Mouse (Mus musculus) liver, postnatal 0 days (tissue): ENCODE measurements at regions not wholly inside any gene's neighbourhood (a gene's known extent, or its start where the extent isn't known, plus 50 kb on each side); places are given as distances from the start of the nearest gene placed in this dataset.

Experiments
- ATAC-seq: fragments of 200-750 bp; cut with Nextera tagmentation; 2 replicates; pipeline ENCODE4 v1.8.0; 2017; ENCODE audit warnings: mild to moderate bottlenecking, moderate library complexity
- DNase-seq: peaks from one replicate; pipeline ENCODE4 v3.0.0-alpha.2; 2016
- H3K27ac ChIP-seq: fragments of 300-500 bp; sonication (generic); 2 replicates; pipeline ENCODE4 v1.5.1; 2014; ENCODE audit warnings: antibody characterized with exemption, moderate library complexity, mild to moderate bottlenecking, low read depth
- H3K27me3 ChIP-seq: fragments of 300-500 bp; sonication (generic); 2 replicates; pipeline ENCODE4 v1.6.1; 2014; ENCODE audit warnings: low read length, control low read depth, mixed read lengths; ENCODE audit not compliant: insufficient read depth
- H3K36me3 ChIP-seq: fragments of 300-500 bp; sonication (generic); replicated peaks from 2 replicates; pipeline ENCODE4 v1.6.1; 2014; ENCODE audit warnings: mild to moderate bottlenecking, control low read depth, low read length, moderate library complexity, mixed read lengths; ENCODE audit not compliant: insufficient read depth
- H3K4me1 ChIP-seq: fragments of 300-500 bp; sonication (generic); 2 replicates; pipeline ENCODE4 v1.6.1; 2014; ENCODE audit warnings: antibody characterized with exemption, mild to moderate bottlenecking, control low read depth; ENCODE audit not compliant: insufficient read depth
- H3K4me2 ChIP-seq: fragments of 300-500 bp; sonication (generic); 2 replicates; pipeline ENCODE4 v1.6.1; 2014; ENCODE audit warnings: low read depth, mild to moderate bottlenecking, low read length, moderate library complexity, mixed read lengths
- H3K4me3 ChIP-seq: fragments of 300-500 bp; sonication (generic); 2 replicates; pipeline ENCODE4 v1.5.1; 2014; ENCODE audit warnings: low read depth, low read length
- H3K9ac ChIP-seq: fragments of 300-500 bp; sonication (generic); replicated peaks from 2 replicates; pipeline ENCODE4 v1.6.1; 2014; ENCODE audit warnings: mild to moderate bottlenecking, moderate library complexity
- H3K9me3 ChIP-seq: fragments of 300-500 bp; sonication (generic); 2 replicates; pipeline ENCODE4 v1.6.1; 2016; ENCODE audit warnings: mild to moderate bottlenecking, control low read depth, low read length, mixed read lengths
- CTCF ChIP-seq: sonication (generic); IDR thresholded peaks from 2 replicates; pipeline ENCODE4 v1.5.1; 2016; ENCODE audit warnings: antibody characterized with exemption, low read depth
- EP300 ChIP-seq: IDR thresholded peaks from 2 replicates; pipeline ENCODE4 v1.6.1; 2016; ENCODE audit warnings: antibody characterized with exemption, low read depth, mild to moderate bottlenecking
- WGBS: fragments of 180-500 bp; shearing (Covaris S2); extraction: QIAGEN DNeasy Blood & Tissue Kit; methylation state at CpG from one replicate; pipeline ENCODE4 v1.1.7; 2014; ENCODE audit not compliant: insufficient replicate concordance; 5-methylcytosine and 5-hydroxymethylcytosine counted together

GRCm38 (mm10) chr4:95203577-95203976 lies 151.6 kb upstream of the Jun start:
- Histone ChIP-seq H3K27me3 (no peaks in the 10 kb centered on the region), H3K27ac (no peak overlapping the region), H3K36me3 (no peaks in the 10 kb centered on the region), H3K9me3 (no peaks in the 10 kb centered on the region), H3K4me3 (no peak overlapping the region), H3K4me1 (no peaks in the 10 kb centered on the region), H3K4me2 (no peak overlapping the region), H3K9ac (no peak overlapping the region)
- ATAC-seq = no peak
- no peak for DNase-seq
- no peak for TF ChIP-seq CTCF
- TF ChIP-seq EP300 = no peak

DNA sequence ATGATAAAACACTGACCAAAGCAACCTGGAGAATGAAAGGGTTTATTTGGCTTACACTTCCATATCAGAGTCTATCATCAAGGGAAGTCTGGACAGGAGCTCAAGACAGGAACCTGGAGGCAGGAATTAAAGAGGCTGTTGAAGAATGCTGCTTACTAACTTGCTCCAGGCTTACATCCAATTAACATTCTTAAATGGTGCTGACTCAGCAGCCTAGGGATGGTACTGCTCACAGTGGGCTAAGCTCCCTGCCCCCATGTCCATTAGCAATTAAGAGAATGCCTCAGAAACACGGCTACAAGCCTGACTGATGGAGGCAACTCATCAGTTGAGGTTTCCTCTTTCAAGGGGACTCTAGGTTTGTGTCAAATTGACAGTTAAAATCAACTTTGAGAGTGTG lies 153.3 kb upstream of the Jun start:
- Histone ChIP-seq H3K27me3 (no peaks in the 10 kb centered on the region), H3K9ac (no peak overlapping the region), H3K36me3 (no peaks in the 10 kb centered on the region), H3K9me3 (no peaks in the 10 kb centered on the region), H3K4me2 (no peak overlapping the region), H3K4me3 (no peak overlapping the region), H3K4me1 (no peaks in the 10 kb centered on the region), H3K27ac (no peak overlapping the region)
- DNase-seq (no peak), ATAC-seq (no peak)
- WGBS = 47% methylated on average over 1 of the region's 1 CpGs
- no peak for TF ChIP-seq EP300
- TF ChIP-seq CTCF = no peak

DNA sequence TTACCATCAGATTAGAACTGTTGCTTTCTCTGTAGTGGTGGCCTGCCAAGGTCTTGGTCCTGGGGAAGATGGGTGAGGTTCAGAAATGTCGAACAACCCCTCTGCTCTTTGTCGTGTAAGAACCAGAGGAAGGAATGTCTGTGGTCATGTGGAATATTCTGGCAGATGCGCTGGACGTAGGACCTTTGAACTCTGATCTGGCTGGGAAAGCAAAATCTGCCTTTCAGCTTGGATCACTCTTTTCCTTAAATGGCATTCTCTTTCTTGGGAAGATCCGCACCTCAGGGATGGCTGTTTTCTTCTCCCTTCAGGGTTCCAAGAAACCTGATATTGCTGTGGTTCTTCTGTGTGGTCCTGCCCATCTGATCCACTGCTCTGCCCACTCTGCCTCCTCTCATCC lies 155.8 kb upstream of the Jun start:
- WGBS = 67% methylated on average over 5 of the region's 5 CpGs

GRCm38 (mm10) chr4:95208827-95209226 lies 156.8 kb upstream of the Jun start:
- H3K4me3 ChIP-seq = no peak overlapping the region
- ATAC-seq = no peak
- peaks cover 10% of the 10 kb centered on the region for H3K4me1 ChIP-seq
- no peak overlapping the region for H3K4me2 ChIP-seq
- no peak overlapping the region for H3K27ac ChIP-seq
- no peaks in the 10 kb centered on the region for H3K27me3 ChIP-seq
- H3K9me3 ChIP-seq = no peaks in the 10 kb centered on the region
- TF ChIP-seq CTCF (no peak), EP300 (no peak)
- no peak for DNase-seq
- no peaks in the 10 kb centered on the region for H3K36me3 ChIP-seq
- WGBS = 76% methylated on average over 7 of the region's 7 CpGs
- no peak overlapping the region for H3K9ac ChIP-seq

More for the DNA sequence above, 155.8 kb upstream of the Jun start:
- Histone ChIP-seq H3K4me1 (peaks cover 4% of the 10 kb centered on the region), H3K4me3 (no peak overlapping the region), H3K9ac (no peak overlapping the region), H3K36me3 (no peaks in the 10 kb centered on the region), H3K4me2 (no peak overlapping the region), H3K27ac (no peak overlapping the region), H3K9me3 (no peaks in the 10 kb centered on the region), H3K27me3 (no peaks in the 10 kb centered on the region)
- ATAC-seq (no peak), DNase-seq (no peak)
- TF ChIP-seq CTCF = no peak
- TF ChIP-seq EP300 = no peak

GRCm38 (mm10) chr4:95209322-95210119 lies 157.5 kb upstream of the Jun start:
- Histone ChIP-seq H3K36me3 (no peaks in the 10 kb centered on the region), H3K4me3 (no peak overlapping the region), H3K9ac (no peak overlapping the region), H3K9me3 (no peaks in the 10 kb centered on the region), H3K27ac (0 out of 2 replicates have a peak overlapping the region, but pooled peaks have one; percentile 40), H3K27me3 (no peaks in the 10 kb centered on the region), H3K4me2 (no peak overlapping the region), H3K4me1 (peaks cover 10% of the 10 kb centered on the region)
- no peak for TF ChIP-seq CTCF
- DNase-seq = no peak
- WGBS = 69% methylated on average over 3 of the region's 3 CpGs
- ATAC-seq = no peak

- WGBS = 67% methylated on average over 2 of the region's 2 CpGs
- H3K27me3 ChIP-seq = no peaks in the 10 kb centered on the region
- no peak overlapping the region for H3K4me2 ChIP-seq
- no peak overlapping the region for H3K4me3 ChIP-seq
- no peaks in the 10 kb centered on the region for H3K36me3 ChIP-seq
- H3K9me3 ChIP-seq = no peaks in the 10 kb centered on the region
- H3K9ac ChIP-seq = no peak overlapping the region
- TF ChIP-seq EP300 (no peak), CTCF (no peak)
- ATAC-seq (no peak), DNase-seq (no peak)
- H3K4me1 ChIP-seq = peaks cover 10% of the 10 kb centered on the region
- no peak overlapping the region for H3K27ac ChIP-seq
Observed at GRCm38 (mm10) chr4:95212561-95212960, 160.5 kb upstream of the Jun start.
